Mouse (Mus musculus): ENCODE data around the gene P2rx2.

- TF ChIP-seq FLI1 (IDR thresholded peaks at IDR 0.05; ENCODE audit: low read length) (no peak), GATA1 (IDR thresholded peaks at IDR 0.05; ENCODE audit: borderline replicate concordance, low read length) (no peak)
Measured at GRCm38 (mm10) chr5:110378181-110378583, 35.2 kb upstream of the P2rx2 start.
